In the genomic region with DNA sequence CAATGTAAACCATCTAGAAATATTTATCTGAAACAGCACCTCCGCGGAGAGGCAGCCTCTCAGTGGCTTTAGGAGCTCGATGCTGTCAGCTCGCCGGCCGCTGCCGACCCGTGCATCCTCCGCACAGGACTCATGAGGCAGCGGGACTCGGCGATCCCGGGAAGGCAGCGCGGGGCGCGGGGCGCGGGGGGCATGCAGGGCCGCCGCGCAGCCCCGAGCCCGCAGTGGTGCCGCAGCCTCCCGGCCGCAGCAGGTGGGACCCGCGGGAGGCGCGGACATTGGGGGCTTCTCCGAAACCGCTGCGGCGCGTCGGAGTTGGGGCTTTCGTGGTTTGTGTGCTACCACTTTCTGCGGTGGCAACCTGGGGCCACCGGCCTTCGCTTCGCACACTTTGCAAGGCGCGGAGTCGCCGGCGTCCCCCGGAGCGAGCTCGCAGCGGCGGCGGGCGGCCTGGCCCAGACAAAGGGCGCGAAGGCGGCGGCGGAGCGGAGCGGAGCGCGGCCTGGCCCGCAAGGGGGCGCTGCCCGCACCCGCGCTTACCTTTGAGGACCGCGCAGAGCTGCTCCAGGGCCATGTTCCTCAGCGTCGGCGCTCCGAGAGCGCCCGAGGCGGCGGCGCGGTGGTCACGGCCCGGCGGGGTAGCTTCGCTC, we compare ENCODE assay signal across 8 mouse cellular contexts. TPM values are rescaled to one million over a fixed set of nuclear protein-coding genes. Genes with fewer than 3 reads are reported as not detected.
DNase-seq lines count a peak whose midpoint lies in the region; ATAC-seq and TF ChIP-seq lines count a peak whose summit lies in the region.

No protein-coding gene starts in this region.

- peaks cover 11% of the 10 kb centered on the region; the same call in 1 of the 2 replicates for H3K27me3 ChIP-seq in embryonic facial prominence, embryonic 15.5 days
- peaks cover 15% of the 10 kb centered on the region for H3K27me3 ChIP-seq in heart, embryonic 16.5 days (ENCODE audit: control insufficient read depth, insufficient read depth, low read length)
- H3K27me3 ChIP-seq in liver, embryonic 14.5 days (ENCODE audit: control insufficient read depth, insufficient read depth, low read length), result peaks cover 33% of the 10 kb centered on the region
- no peaks in the 10 kb centered on the region; the same call in 1 of the 2 replicates for H3K27me3 ChIP-seq in neural tube, embryonic 12.5 days (replicated peaks)
- H3K27me3 ChIP-seq in testis, adult 2 months (ENCODE audit: control insufficient read depth, insufficient read depth, low read length), result no peaks in the 10 kb centered on the region

- peak overlapping the region; percentile 58 for H3K9ac ChIP-seq in embryonic facial prominence, embryonic 15.5 days
- peak overlapping the region; percentile 83 for H3K9ac ChIP-seq in heart, embryonic 16.5 days (ENCODE audit: low read length)
- peak overlapping the region; percentile 51 for H3K9ac ChIP-seq in liver, embryonic 14.5 days (replicated peaks)
- H3K9ac ChIP-seq in neural tube, embryonic 12.5 days, result peak overlapping the region; percentile 84

- DNase-seq in CD4-positive, CD25-positive, alpha-beta regulatory T cell, adult 2 months (ENCODE audit: low read depth, low spot score), result peak; percentile 77
- DNase-seq in kidney, postnatal 14 days, result peak; percentile 72
- DNase-seq in liver, embryonic 14.5 days (ENCODE audit: low read depth in 3 of 3, low spot score in 3 of 3), result peak; percentile 28 to 35 (median 28)

- under 1% methylated on average over 84 of the region's 84 CpGs for WGBS in embryonic facial prominence, embryonic 15.5 days
- under 1% methylated on average over 81 of the region's 84 CpGs for WGBS in heart, embryonic 16.5 days
- under 1% methylated on average over 78 of the region's 84 CpGs for WGBS in liver, embryonic 14.5 days (ENCODE audit: insufficient replicate concordance)
- WGBS in neural tube, embryonic 12.5 days, result under 1% methylated on average over 74 of the region's 84 CpGs

- no peak for TF ChIP-seq POLR2A in bone marrow macrophage, adult 2 months (IDR thresholded peaks at IDR 0.05; ENCODE audit: borderline replicate concordance, low read depth, low read length)
- TF ChIP-seq POLR2A in testis, adult 2 months (IDR thresholded peaks at IDR 0.05; ENCODE audit: control insufficient read depth, low read depth, low read length), result no peak

- H3K9me3 ChIP-seq in embryonic facial prominence, embryonic 15.5 days (replicated peaks), result no peaks in the 10 kb centered on the region
- H3K9me3 ChIP-seq in heart, embryonic 16.5 days (replicated peaks; ENCODE audit: control insufficient read depth, low read length), result no peaks in the 10 kb centered on the region
- no peaks in the 10 kb centered on the region for H3K9me3 ChIP-seq in liver, embryonic 14.5 days (ENCODE audit: control insufficient read depth, low read length)
- no peaks in the 10 kb centered on the region for H3K9me3 ChIP-seq in neural tube, embryonic 12.5 days

- H3K4me1 ChIP-seq in bone marrow macrophage, adult 2 months (ENCODE audit: control insufficient read depth, insufficient read depth, low read length), result 0 out of 2 replicates have a peak, but pooled peaks cover 3% of the 10 kb centered on the region
- peaks cover 8% of the 10 kb centered on the region; the same call in 1 of the 2 replicates for H3K4me1 ChIP-seq in embryonic facial prominence, embryonic 15.5 days
- peaks cover 2% of the 10 kb centered on the region; the same call in 1 of the 2 replicates for H3K4me1 ChIP-seq in heart, embryonic 16.5 days (ENCODE audit: control insufficient read depth, insufficient read depth, low read length)
- H3K4me1 ChIP-seq in liver, embryonic 14.5 days (replicated peaks; ENCODE audit: control insufficient read depth in 2 of 2, insufficient read depth in 2 of 2, low read length in 1 of 2), result peaks cover 3 to 5% of the 10 kb centered on the region in 2 experiments; a peak in 3 of 4 replicates
- H3K4me1 ChIP-seq in neural tube, embryonic 12.5 days, result no peaks in the 10 kb centered on the region
- peaks cover 5% of the 10 kb centered on the region for H3K4me1 ChIP-seq in testis, adult 2 months (ENCODE audit: control insufficient read depth, insufficient read depth, low read length)

- no peaks in the 10 kb centered on the region for H3K36me3 ChIP-seq in embryonic facial prominence, embryonic 15.5 days
- H3K36me3 ChIP-seq in heart, embryonic 16.5 days (ENCODE audit: control insufficient read depth, insufficient read depth), result no peaks in the 10 kb centered on the region
- no peaks in the 10 kb centered on the region for H3K36me3 ChIP-seq in liver, embryonic 14.5 days (replicated peaks; ENCODE audit: control insufficient read depth, insufficient read depth, low read depth)
- H3K36me3 ChIP-seq in neural tube, embryonic 12.5 days, result no peaks in the 10 kb centered on the region
- H3K36me3 ChIP-seq in testis, adult 2 months (ENCODE audit: control insufficient read depth, insufficient read depth, low read length), result no peaks in the 10 kb centered on the region

- peak overlapping the region; percentile 62 for H3K4me3 ChIP-seq in bone marrow macrophage, adult 2 months (ENCODE audit: insufficient read depth, low read length)
- H3K4me3 ChIP-seq in embryonic facial prominence, embryonic 15.5 days (replicated peaks), result peak overlapping the region; percentile 65
- peak overlapping the region; percentile 78 for H3K4me3 ChIP-seq in heart, embryonic 16.5 days (ENCODE audit: low read length)
- peak overlapping the region; percentile 64 to 68 for H3K4me3 ChIP-seq in liver, embryonic 14.5 days (ENCODE audit: insufficient read depth in 1 of 2, low read depth in 2 of 2, low read length in 2 of 2)
- peak overlapping the region; percentile 76 for H3K4me3 ChIP-seq in neural tube, embryonic 12.5 days
- H3K4me3 ChIP-seq in testis, adult 2 months (ENCODE audit: control insufficient read depth, low read depth, low read length), result peak overlapping the region; percentile 86

- H3K27ac ChIP-seq in bone marrow macrophage, adult 2 months (ENCODE audit: insufficient read depth, low read depth, low read length), result no peak overlapping the region
- peak overlapping the region; percentile 84 for H3K27ac ChIP-seq in embryonic facial prominence, embryonic 15.5 days (replicated peaks)
- peak overlapping the region; percentile 35 for H3K27ac ChIP-seq in heart, embryonic 16.5 days (ENCODE audit: low read length)
- H3K27ac ChIP-seq in liver, embryonic 14.5 days, result no peak overlapping the region
- peak overlapping the region; percentile 92 for H3K27ac ChIP-seq in neural tube, embryonic 12.5 days
- peak overlapping the region; percentile 42; the same call in 1 of the 2 replicates for H3K27ac ChIP-seq in testis, adult 2 months (ENCODE audit: control insufficient read depth, insufficient read depth, low read depth, low read length)

- ATAC-seq in embryonic facial prominence, embryonic 15.5 days (ENCODE audit: insufficient number of reproducible peaks, low FRiP score, low TSS enrichment, low read depth), result peak; percentile 96
- peak; percentile 94 for ATAC-seq in heart, embryonic 16.5 days (replicated peaks; ENCODE audit: extremely low read depth, insufficient read depth, low FRiP score)
- ATAC-seq in liver, embryonic 14.5 days (ENCODE audit: insufficient read depth), result peak; percentile 91
- ATAC-seq in neural tube, embryonic 12.5 days (ENCODE audit: low FRiP score, low read depth), result peak; percentile 97

- no peak for TF ChIP-seq EP300 in liver, embryonic 14.5 days (IDR thresholded peaks at IDR 0.05; ENCODE audit: low read depth)

- peak; percentile 36; the same call in 1 of the 2 replicates for TF ChIP-seq CTCF in bone marrow macrophage, adult 2 months (IDR thresholded peaks at IDR 0.05; ENCODE audit: low read depth, low read length)
- peak; percentile 48 for TF ChIP-seq CTCF in liver, embryonic 14.5 days (IDR thresholded peaks at IDR 0.05; ENCODE audit: low read depth)
- peak; percentile 48 for TF ChIP-seq CTCF in testis, adult 2 months (IDR thresholded peaks at IDR 0.05; ENCODE audit: control insufficient read depth, insufficient read depth, insufficient replicate concordance, low read depth, low read length)

- H3K4me2 ChIP-seq in embryonic facial prominence, embryonic 15.5 days (replicated peaks), result peak overlapping the region; percentile 91
- peak overlapping the region; percentile 100 for H3K4me2 ChIP-seq in heart, embryonic 16.5 days (ENCODE audit: low read depth, low read length)
- peak overlapping the region; percentile 93 for H3K4me2 ChIP-seq in liver, embryonic 14.5 days (ENCODE audit: low read depth)
- H3K4me2 ChIP-seq in neural tube, embryonic 12.5 days (replicated peaks), result peak overlapping the region; percentile 71

RNA-seq across cellular contexts. Expression of a gene that starts 0.5 kb away (rescaled TPM):
- polyA plus RNA-seq in bone marrow macrophage, adult 2 months (2012; ENCODE audit: insufficient read depth, insufficient read length, missing spikeins), result 0.37 and 0.38 TPM in 2 replicates
- 7.4 and 7.5 TPM in 2 replicates for polyA plus RNA-seq in embryonic facial prominence, embryonic 15.5 days (2015; fragmentation: Nextera tagmentation; extraction: Ambion mirVana)
- polyA plus RNA-seq in heart, embryonic 16.5 days (2015; fragmentation: Nextera tagmentation; extraction: Ambion mirVana), result 3.3 and 3.5 TPM in 2 replicates
- polyA plus RNA-seq in liver, embryonic 14.5 days (2012; rRNA removed), result 0.42 and 0.56 TPM in 2 replicates
- polyA plus RNA-seq in liver, embryonic 14.5 days (2014; fragmentation: Nextera tagmentation; extraction: Ambion mirVana), result 1.4 and 1.5 TPM in 2 replicates
- 35.1 and 37.5 TPM in 2 replicates for polyA plus RNA-seq in neural tube, embryonic 12.5 days (2016; fragmentation: Nextera tagmentation; extraction: Ambion mirVana)
- polyA plus RNA-seq in testis, adult 2 months (2012; rRNA removed), result 0.87 and 1.4 TPM in 2 replicates

Comparison
In these comparisons a context has a peak if more than half of its experiments do, and no peak if none do; other contexts are left out.
1. H3K27ac ChIP-seq: peak in embryonic facial prominence, embryonic 15.5 days (single experiment), heart, embryonic 16.5 days (single experiment), neural tube, embryonic 12.5 days (single experiment) and testis, adult 2 months (single experiment); none in bone marrow macrophage, adult 2 months (single experiment) and liver, embryonic 14.5 days (single experiment).
2. Peak in every context shown above with its lines, with median percentiles within 50 percentile points of each other: DNase-seq, H3K4me3 ChIP-seq, CTCF ChIP-seq, ATAC-seq, H3K4me2 ChIP-seq and H3K9ac ChIP-seq.